Mouse (Mus musculus) heart, adult 8-10 months (tissue): ENCODE measurements around the gene Abracl. TPM values are rescaled to one million over a fixed set of nuclear protein-coding genes. Genes with fewer than 3 reads are reported as not detected.

Experiments
- DNase-seq: peaks from one replicate; pipeline ENCODE4 v3.0.0; 2022; ENCODE audit warnings: low spot score
- total RNA-seq, 4 experiments: library from RNA; stranded (reverse); gene quantifications; 2 replicates each; pipeline ENCODE4 v1.2.4; 2022

Gene Abracl
- total RNA-seq, result 10 to 100 TPM; 21.4 to 36.3 (median 25.7) TPM

DNA sequence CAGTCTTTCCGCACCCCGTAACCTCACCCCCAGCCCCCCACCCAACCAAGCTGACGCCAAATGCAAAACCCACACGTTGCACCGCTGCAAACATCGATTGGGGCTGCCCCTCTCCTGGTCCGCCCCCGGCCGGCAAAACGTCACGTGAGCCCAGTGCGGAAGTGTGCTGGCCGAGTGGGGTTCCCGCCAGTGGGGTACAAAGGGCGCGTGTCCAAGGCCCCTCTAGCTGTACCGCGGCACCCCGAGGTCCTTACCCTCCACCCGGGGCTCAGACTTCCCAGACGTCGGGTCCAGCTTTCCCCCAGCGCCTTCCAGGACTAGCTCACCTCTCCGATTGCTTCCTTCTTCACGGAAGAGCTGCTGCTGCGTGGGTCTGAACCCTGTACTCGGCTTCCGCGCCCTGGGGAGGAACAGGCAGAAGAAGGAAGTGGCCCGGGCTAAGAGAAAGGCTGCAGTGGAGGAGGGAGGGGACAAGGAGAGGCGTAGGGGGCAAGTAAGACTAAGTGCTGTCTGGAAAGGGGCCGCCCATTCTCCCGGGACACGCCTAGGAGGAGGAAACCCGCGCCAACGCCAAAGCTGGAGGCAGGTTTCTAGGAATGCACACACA is at the start of gene Abracl:
Gene Abracl, minus strand, starts transcription at position 548 of the 607 bp plus-strand sequence.
- DNase-seq, result peak; percentile 75

DNA sequence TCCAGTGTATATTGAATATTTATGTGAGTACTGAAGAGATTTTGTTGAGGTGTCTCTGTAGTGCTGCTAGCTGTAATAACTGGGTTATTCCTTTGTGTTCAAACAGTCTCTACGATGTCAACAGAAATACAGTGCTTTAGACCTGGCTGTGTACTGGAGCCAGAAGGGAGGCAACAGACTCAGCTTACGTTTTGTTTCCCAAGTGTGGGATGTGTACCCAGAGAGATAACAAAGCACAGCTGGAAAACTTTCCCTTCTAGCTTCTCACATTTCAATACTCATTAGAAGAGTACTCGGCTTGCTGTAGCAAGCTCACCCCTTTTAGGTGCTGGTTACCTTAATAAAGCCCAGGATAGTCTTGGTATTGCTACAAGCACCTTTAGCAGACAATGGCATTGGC is 49.8 kb upstream of the Abracl start:
- DNase-seq, result no peak

GRCm38 (mm10) chr10:18070616-18071015 is 47.5 kb upstream of the Abracl start:
- no peak for DNase-seq

DNA sequence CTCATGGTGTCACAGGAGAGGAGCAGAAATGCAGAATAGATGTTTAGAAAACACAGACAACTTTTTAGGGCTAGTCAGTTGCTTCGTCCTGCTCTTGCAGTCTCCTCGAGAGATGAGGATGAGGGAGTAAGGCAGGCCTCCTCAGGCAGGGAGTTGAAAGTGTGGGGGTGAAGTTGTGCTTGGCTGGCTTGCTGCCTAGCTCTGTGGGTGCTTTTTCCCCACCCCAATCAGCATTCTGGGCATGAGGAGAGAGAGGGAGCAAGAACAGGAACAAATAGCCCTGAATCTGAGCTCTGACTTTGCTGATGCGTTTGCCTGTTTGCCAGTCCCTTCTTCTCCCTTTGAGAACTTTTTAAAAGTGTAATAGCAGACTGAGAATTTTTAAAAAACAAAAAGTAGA is 47.1 kb upstream of the Abracl start:
- DNase-seq, result no peak

- no peak for DNase-seq
These were observed 46.5 kb upstream of the Abracl start for GRCm38 (mm10) chr10:18069576-18069975.

DNA sequence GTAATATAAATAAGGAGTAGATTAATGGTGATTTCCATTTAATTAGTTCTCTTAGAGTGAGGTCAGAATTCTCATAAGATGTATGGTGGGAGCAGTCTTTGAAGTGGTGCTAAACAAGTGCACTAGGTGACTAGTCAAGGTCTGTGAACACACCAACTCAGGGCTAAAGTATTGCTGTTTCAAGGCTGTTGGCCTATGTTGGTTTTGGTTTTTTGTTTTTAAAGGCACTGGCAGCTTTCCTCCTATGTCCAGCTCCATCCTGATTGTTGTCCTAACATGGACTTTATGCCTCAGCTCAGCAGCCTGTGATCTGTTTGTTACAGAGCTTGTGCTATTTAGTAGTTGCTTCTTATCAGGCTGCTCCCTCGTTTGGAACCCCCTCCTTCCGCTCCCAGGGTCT is 45.8 kb upstream of the Abracl start:
- no peak for DNase-seq

GRCm38 (mm10) chr10:18067761-18068446 is 44.8 kb upstream of the Abracl start:
- DNase-seq, result no peak

GRCm38 (mm10) chr10:18066031-18066439 is 42.9 kb upstream of the Abracl start:
- DNase-seq, result no peak

DNA sequence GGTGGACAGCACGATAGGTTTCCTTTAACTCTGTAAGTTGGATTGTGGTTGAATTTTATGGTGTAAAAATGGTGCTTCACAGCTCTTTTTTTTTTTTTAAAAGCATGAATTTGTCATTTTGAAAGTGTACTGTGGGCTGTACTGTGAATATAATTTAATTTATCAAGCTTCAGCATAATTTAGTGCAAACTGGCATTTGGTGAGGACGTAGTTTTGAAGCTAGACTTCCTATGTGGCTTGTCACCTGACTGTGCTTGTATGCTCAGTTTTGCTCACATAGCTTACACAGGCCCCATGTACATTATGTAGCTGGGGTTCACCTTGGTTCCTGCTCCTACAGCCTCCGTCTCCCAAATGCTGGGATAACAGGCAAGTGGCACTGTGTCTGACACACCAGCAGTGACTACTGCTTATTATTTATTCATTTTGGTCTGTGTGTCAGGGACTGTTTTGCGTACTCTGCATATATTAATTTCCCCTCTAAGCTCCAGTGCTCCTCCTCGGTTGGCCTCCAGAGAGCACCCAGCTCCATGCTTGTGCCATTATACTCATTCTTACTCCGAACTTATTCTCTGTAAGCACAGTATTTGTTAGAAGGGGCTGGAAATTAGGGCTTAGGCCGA is 41.6 kb upstream of the Abracl start:
- no peak for DNase-seq

DNA sequence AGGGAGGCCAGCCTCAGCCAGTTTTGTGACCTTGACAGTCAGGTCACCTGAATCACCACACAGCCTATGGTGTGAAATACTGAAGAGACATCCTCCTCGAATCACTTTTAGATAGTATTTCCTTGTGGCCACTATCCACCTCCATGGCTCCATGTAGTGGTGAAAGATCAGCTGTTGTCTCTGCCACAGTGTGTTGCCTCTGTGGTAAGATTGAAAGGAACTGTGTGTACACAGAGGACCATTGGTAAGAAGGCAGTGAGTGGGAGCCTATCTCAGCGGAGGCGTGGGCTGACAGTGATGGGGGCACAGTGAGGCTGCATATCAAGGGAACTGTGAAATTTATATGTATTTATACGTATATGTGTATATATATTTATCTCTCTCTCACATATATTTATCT is 38.4 kb upstream of the Abracl start:
- DNase-seq, result no peak

- no peak for DNase-seq
These were observed 37.7 kb upstream of the Abracl start for GRCm38 (mm10) chr10:18060778-18061177.

DNA sequence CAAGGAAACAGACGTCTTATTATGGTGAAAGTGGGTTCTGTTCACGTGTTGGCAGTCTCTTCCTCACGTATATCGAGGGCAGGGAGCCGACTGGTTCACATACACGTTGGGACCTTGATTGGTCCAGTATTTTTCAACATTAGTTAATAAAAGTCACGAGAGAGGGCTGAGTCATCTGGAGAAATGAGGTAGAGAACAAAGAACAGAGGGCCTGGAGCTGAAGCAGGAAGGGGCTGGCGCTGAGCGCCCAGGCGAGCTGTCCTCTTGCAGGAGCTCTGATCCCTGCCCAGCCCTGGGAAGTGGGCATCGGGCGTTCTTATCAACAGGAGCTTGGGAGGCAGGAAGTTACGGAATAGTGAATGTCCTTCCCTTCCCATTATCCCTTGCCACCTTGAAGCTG is 36.7 kb upstream of the Abracl start:
- DNase-seq, result no peak

GRCm38 (mm10) chr10:18058681-18059338 is 35.7 kb upstream of the Abracl start:
- DNase-seq, result no peak

- DNase-seq, result no peak
These were observed 33.3 kb upstream of the Abracl start for GRCm38 (mm10) chr10:18056391-18056745.

DNA sequence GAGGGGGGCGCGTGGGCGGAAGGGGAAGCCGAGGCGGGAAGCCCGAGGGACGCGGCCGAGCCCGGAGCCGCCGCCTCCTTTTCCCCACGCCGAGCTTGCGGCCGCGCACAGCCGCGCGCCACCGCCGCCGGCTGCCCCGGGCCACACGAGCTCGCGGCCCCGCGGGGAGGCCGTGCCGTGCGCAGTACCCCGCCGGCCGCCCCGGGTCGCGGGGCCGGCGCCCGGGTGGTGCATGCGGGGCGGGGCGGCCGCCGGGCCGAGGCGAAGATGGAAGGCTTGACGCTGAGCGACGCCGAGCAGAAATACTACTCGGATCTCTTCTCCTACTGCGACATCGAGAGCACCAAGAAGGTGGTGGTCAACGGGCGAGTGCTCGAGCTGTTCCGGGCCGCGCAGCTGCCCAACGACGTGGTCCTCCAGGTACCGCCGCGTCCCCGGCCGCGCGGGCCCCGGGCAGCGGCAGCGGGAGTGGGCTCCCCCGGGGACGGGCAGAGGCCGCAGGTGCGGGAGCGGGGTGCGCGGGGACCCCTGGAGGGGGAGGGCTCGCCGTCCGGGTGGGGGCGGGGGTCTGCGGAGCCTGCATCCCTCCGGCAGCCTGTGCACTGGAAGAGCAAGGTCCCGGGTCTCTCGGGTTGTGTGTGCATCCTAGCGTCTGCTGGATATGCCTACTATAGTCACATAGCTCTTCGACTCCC is 32.8 kb upstream of the Abracl start, which contains the start of gene Reps1:
Gene Reps1, plus strand, starts transcription at position 166 of the 695 bp plus-strand sequence.
- DNase-seq, result no peak

- DNase-seq, result peak; percentile 68
These were observed 32.1 kb upstream of the Abracl start for GRCm38 (mm10) chr10:18055009-18055695.

DNA sequence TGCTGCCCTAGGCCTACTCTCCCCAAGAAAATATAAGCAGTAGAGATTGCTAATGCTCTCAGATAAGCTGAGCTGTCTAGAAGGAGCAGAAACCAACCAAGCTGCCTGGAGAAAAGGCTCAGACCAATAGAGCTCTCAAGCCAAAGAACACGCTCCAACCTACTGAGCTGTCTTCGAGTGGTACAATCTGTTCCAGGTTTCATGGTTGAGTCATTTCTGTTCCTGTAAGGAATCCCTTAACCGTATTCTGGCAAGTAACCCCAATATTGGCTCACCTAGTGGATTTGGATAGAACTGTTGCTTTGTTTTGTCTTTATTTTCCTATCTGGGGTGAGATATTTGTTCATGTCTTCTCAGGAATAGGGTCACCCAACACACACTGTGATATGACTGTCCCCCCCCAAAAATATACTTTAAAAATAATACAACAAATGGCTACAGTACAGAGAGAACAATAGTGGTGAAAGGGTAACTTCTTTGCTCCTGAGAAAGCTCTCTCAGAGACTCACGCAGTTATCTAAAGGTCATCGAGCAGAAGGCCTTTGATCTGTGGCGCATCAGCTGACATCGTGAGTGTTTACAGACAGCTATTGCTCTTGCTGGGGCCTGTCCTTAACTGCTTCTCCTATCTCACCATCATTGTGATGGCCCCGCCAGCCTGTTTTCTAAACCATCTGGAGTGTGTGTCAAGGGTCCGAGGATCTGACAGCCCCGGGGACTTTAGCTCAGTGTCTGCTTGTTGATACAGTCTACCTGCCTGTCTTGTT is 24.5 kb upstream of the Abracl start:
- no peak for DNase-seq

GRCm38 (mm10) chr10:18046380-18046779 is 23.3 kb upstream of the Abracl start:
- no peak for DNase-seq

GRCm38 (mm10) chr10:18036849-18037248 is 13.8 kb upstream of the Abracl start:
- no peak for DNase-seq

DNA sequence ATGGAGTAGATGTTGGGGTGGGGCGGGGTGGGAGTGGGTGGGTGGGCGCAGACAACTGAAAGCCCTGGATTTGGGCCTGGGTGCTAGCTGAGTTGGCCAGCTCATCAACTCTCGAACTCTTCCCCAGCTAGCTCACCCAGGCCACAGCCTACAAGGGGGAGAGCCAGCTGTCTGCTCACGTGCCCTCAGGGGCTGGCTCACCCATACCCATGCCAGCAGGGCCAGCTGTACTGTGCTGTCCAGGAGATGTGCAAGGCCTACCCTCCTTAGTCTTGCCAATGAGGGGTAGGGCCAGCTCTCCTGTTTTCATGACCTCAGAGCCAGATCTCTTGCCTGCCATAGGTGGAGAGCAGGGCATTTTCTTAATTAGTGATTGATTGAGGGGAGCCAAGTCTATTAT is 11.3 kb upstream of the Abracl start:
- no peak for DNase-seq

DNA sequence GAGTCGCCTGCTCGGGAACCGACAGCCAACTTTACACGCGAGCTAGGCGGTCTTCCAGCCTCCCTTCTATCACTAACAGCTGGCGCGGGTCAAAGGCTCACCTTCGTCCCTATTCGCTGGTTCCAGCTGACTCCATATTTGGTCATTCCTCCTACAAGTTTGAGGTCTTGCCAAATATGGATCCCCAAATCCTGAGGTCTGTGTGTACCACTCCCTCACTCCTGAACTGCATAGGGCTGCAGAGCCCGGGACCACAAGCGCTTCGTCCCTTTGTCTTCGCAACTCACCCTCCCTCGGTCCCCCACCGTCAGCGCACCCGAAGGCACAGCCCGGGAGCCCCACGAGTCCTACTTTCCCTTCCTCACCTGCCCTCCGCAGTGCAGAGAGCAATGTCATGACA is 776 bp downstream of the Abracl start:
- peak; percentile 74 for DNase-seq
